Mouse (Mus musculus): ENCODE data around the gene Fras1.

The Fras1 gene

GRCm38 (mm10) chr5:96405139-96405842 lies 31.5 kb downstream of the Fras1 start:
- DNase-seq = no peak

- no peak for DNase-seq
These were observed 34.5 kb downstream of the Fras1 start for GRCm38 (mm10) chr5:96408291-96408690.

GRCm38 (mm10) chr5:96412754-96413394 lies 39.1 kb downstream of the Fras1 start:
- DNase-seq = peak; percentile 23

DNA sequence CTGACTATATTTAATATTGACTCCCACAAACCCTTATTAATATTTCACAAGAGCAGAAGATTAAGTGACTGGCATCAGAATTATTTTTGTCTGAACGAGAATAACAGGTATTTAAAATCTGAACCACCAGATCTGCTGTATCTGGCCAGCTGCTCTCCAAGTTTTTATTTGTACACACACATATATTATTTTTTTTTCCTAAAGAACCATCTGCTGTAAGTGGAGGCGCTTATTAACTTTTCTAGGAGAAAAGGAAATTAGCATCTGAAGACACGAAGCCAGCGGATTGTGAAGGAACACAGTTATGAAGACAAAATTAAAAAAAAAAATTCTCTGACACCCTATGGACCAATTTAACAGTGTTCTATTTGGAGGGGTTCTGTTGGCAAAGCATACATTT lies 43.4 kb downstream of the Fras1 start:
- DNase-seq = no peak

DNA sequence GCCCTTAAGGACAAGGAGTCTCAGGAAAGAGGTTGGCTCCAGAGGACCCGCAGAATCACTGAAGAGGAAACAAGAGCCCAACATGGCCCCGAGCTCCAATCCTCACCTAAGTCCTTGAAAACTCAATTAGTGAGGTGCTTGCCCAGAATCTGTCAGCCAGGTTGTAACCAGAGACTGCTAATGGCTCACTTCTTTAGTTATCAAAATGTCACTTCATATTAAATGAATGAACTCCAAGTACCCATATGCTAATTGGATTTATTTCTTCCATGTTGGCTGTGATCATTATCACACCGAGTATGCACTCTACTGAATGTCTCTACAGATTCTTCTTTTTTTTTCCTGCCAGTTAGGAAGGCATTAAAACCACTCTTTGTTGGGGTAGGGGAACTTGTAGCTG lies 47.8 kb downstream of the Fras1 start:
- DNase-seq = no peak

GRCm38 (mm10) chr5:96422716-96423115 lies 49.0 kb downstream of the Fras1 start:
- no peak for DNase-seq

- DNase-seq = no peak
These were observed 51.6 kb downstream of the Fras1 start for GRCm38 (mm10) chr5:96425391-96425790.

DNA sequence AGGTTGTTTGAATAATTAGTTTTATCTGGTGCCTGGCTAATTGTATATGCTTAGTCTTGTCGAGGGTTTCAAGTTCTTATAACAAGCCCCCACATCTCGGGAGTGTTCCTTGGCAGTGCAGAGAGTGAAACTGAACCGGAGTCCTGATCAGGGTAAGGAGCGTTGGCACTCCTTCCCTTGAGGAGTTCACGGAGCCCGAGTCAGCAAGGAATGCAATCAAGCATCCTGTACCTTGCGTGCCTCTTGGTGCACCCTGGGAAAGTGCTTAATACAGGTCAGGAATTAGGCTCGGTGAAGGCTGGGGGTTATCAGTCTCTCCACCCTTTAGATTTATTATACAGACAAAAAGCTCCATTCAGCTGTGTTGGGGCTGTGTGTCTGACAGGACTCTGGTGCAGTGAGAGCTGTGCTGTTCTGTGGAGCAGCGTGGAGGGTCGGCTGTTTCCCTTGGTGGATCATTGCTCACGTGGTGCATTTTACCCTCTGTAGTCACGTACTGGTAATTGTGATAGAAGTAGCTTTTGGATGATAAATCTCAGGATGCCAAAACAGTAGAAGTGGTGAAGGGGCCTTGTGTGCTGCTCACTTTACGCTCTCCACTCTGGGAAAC lies 55.9 kb downstream of the Fras1 start:
- no peak for DNase-seq

DNA sequence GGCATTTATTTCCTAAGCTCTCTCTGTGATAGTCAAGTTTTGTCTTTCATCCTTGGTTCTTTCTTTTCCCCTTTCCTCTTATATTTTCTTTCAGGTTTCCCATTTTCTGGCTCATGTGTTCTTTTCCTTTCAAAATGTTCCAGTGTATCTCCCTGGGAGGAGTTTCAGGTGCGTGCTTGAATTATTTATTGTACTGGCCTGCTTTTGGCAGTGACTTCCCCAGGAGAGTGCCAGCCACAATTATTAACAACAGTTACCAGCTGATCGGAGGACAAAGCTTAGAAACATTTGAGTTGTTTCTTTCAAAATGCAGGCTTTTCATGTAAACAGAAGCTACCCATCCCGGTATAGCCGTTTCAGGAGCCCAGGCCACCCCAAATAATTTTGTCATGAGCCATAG lies 64.1 kb downstream of the Fras1 start:
- DNase-seq = no peak

DNA sequence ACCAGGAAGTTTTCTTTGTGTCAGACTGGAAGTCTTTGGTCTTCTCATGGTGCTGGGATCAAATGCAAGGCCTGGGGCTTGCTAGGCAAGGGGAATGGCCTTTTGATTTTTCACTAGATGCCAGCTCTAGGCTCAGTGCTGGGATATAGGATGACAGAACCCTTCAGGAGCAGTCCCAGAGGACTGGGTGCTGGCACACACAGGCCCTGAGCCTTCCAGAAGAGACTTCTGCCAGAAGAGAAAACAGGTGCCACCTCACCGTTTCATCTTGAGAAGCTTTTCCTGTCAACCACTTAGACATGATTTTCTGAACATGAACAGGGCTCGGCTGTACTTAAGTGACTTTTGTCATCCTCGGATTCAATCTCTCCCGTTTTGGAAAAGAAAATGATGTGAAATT lies 66.1 kb downstream of the Fras1 start:
- no peak for DNase-seq

GRCm38 (mm10) chr5:96447460-96447859 lies 73.7 kb downstream of the Fras1 start:
- DNase-seq = no peak

DNA sequence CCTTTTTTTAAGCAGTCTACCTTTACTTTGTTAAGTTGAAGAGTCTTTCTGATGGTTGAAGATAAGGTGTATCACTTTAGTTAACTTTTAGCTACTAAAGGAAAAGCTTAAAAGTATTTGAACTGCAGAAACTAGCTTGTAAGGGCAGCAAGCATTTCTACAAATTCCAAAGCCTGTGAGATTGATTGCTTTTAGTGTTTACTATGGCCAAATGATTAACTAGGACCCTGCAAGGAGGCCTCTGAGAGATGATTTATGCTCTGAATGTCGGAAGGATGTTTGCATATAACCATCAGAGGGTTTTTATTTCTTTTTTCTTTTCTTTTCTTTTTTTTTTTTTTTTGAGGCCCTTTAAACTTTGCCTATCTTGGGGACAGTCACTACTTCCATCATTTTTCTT lies 78.3 kb downstream of the Fras1 start:
- DNase-seq = no peak

- no peak for DNase-seq
These were observed 79.6 kb downstream of the Fras1 start for GRCm38 (mm10) chr5:96453386-96453785.

DNA sequence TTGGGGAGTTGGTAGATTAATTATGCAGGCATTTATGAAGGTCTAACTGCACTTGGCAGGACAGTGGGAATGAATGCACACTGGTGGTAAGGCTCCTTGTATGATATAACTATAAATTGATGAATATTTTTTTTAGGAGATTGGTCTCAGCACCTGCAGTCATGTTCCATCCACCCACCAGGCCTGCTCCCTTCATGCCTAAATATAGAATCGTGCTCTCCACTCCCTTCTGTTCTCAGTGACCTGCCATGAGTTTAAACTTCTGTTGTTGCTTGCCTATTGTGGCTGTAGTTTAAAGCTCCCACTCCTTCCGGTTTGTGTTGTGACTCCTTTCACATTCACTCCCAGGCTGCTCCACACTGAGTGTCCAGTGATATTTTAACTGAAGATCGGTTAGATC lies 80.7 kb downstream of the Fras1 start:
- DNase-seq = no peak

- DNase-seq = no peak
These were observed 81.5 kb downstream of the Fras1 start for GRCm38 (mm10) chr5:96455241-96455640.

- DNase-seq = no peak
These were observed 83.7 kb downstream of the Fras1 start for GRCm38 (mm10) chr5:96457436-96457958.

DNA sequence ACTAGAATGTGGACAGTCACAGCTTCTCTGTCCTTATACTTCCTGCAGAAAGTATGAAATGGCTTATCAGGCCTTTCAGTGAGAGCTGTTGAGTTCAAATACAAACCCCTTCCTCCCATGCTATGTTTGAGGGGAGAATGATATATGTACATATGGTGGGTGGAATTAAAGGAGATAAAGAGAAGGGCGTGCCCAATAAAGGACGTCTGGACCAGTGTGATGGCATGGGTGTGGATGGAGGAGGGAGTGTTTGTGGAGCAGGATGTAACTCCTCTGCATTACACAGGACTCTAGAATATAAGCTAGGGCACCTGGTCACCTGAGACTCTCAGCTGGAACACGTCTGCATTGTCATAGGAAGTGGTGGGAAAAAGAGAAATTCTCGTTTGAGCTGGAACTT lies 85.8 kb downstream of the Fras1 start:
- no peak for DNase-seq

- DNase-seq = no peak
These were observed 88.4 kb downstream of the Fras1 start for GRCm38 (mm10) chr5:96462197-96462596.

DNA sequence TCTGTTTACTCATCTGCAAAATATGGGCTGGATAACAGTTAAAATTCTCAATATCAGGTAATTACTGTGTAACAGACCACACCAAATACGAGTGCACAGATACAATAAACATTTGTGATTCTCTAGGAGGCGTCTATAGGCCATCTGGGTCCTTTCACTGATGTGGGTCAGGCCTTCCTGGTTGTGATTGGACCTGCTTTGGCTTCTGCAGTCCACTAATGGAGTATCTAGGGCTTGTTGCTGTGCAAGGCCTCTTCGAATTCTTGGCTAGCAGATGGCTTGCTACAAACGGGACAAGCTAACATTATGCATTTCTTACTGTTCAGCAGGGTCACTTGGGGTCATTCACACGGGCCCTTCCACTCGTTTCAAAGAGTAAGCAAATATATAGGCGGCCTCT lies 92.7 kb downstream of the Fras1 start:
- DNase-seq = no peak

- DNase-seq = no peak
These were observed 98.2 kb downstream of the Fras1 start for GRCm38 (mm10) chr5:96471995-96472394.

DNA sequence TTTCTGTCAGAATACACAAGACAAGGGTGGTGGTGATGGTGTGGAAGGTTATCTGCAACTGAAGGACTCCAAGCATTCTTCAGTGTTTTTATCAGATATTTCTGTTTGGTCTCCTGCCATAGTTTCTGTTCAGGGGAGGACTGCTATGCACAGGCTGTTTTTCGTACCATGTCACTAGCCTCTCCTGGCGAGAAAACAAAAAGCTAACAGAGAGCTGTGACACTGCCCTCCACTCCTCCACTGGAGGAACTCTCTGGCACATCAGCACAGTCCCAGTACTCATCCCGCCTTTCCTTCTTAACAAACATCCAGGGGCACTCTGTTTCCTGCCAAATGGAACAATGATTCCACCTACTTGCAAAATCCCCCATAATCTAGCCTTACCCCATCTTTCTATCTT lies 101.7 kb downstream of the Fras1 start:
- DNase-seq = peak; percentile 13

DNA sequence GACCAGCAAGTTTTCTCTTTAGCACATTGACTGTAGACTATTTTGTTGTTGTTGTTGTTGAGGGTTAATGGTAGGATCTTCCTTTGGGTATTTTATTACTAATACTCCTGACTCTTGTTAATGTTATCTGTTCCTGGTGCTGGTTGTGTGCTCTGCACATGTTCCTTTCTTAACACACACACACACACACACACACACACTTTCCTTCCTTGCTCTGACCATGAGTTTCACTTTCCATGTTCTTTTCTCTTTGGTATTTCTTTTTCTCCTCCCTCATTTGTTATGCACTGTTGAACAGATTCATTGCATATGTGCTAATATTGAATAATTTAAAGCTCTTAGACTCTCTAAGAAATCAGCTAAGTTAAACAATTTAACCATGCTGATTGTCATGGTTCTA lies 105.2 kb downstream of the Fras1 start:
- DNase-seq = no peak

- DNase-seq = no peak
These were observed 107.4 kb downstream of the Fras1 start for GRCm38 (mm10) chr5:96481159-96481558.

GRCm38 (mm10) chr5:96482054-96482453 lies 108.3 kb downstream of the Fras1 start:
- DNase-seq = no peak
